Mouse (Mus musculus) kidney, postnatal 0 days (tissue): Measurements from ENCODE around the gene Calm5. TPM values are rescaled to one million over a fixed set of nuclear protein-coding genes. Genes with fewer than 3 reads are reported as not detected.
A peak's percentile ranks its signal among the peaks of the same experiment; 100 is the strongest.
"Not testable (repeated sequence)": the region's sequence is repeated elsewhere in the genome, so short reads cannot be mapped to it uniquely, and the experiment has no call there.

ENCODE experiments used
- ATAC-seq: fragments of 200-750 bp; cut with Nextera tagmentation; replicated peaks from 2 replicates; pipeline ENCODE4 v1.8.0; 2017; ENCODE audit warnings: low read depth, moderate number of reproducible peaks, moderate TSS enrichment, moderate library complexity; ENCODE audit not compliant: low FRiP score
- DNase-seq: peaks from one replicate; pipeline ENCODE4 v3.0.0-alpha.2; 2016; ENCODE audit warnings: low spot score
- H3K27ac ChIP-seq: fragments of 300-500 bp; sonication (generic); 2 replicates; pipeline ENCODE4 v1.5.1; 2014; ENCODE audit warnings: mild to moderate bottlenecking
- H3K27me3 ChIP-seq: fragments of 300-500 bp; sonication (generic); 2 replicates; pipeline ENCODE4 v1.6.1; 2014; ENCODE audit warnings: low read length, mixed read lengths; ENCODE audit not compliant: insufficient read depth
- H3K36me3 ChIP-seq: fragments of 300-500 bp; sonication (generic); 2 replicates; pipeline ENCODE4 v1.6.1; 2014; ENCODE audit warnings: low read length, mixed read lengths; ENCODE audit not compliant: insufficient read depth
- H3K4me1 ChIP-seq: fragments of 300-500 bp; sonication (generic); replicated peaks from 2 replicates; pipeline ENCODE4 v1.6.1; 2014; ENCODE audit warnings: antibody characterized with exemption, low read length, mixed read lengths; ENCODE audit not compliant: insufficient read depth
- H3K4me2 ChIP-seq: fragments of 300-500 bp; sonication (generic); 2 replicates; pipeline ENCODE4 v1.6.1; 2014; ENCODE audit warnings: mild to moderate bottlenecking, low read length, moderate library complexity, mixed read lengths
- H3K4me3 ChIP-seq: fragments of 300-500 bp; sonication (generic); replicated peaks from 2 replicates; pipeline ENCODE4 v1.5.1; 2014; ENCODE audit warnings: low read depth, low read length
- H3K9ac ChIP-seq: fragments of 300-500 bp; sonication (generic); 2 replicates; pipeline ENCODE4 v1.6.1; 2014; ENCODE audit warnings: low read depth, low read length
- H3K9me3 ChIP-seq: fragments of 300-500 bp; sonication (generic); replicated peaks from 2 replicates; pipeline ENCODE4 v1.6.1; 2016; ENCODE audit warnings: low read length, inconsistent platforms, mixed read lengths
- CTCF ChIP-seq: IDR thresholded peaks from 2 replicates; pipeline ENCODE4 v1.5.1; 2016; ENCODE audit warnings: antibody characterized with exemption, low read depth, mild to moderate bottlenecking, moderate library complexity
- WGBS: fragments of 180-500 bp; shearing (Covaris S2); extraction: QIAGEN DNeasy Blood & Tissue Kit; methylation state at CpG from one replicate; pipeline ENCODE4 v1.1.7; 2014; 5-methylcytosine and 5-hydroxymethylcytosine counted together
- polyA plus RNA-seq: library from polyadenylated mRNA; unstranded; fragments of >200 nt; fragmentation: Nextera tagmentation; extraction: Ambion mirVana; gene quantifications from 2 replicates; pipeline ENCODE4 v1.2.1, GENCODE M21; 2015

Calm5 gene
- polyA plus RNA-seq, 1 experiment from 2014 or later = not detected

DNA sequence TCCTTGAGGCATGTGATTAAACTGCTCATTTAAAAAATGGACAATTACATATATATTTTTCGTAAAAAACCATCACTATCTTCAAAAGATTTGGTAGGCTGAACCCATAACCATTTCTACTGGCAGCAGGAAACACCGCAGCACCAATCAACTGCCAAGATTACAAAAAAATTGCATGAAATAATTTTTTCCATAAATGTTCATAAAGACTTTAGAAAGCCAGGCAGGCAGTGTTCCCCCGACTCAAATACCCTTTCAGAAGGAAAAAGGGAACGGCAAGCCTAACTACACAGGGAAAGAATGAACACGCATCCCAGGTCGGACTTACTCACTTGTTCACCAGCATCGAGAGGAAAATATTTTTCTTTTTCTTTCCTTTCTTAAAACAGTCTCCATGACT lies 38.6 kb downstream of the Calm5 start:
- no peak for TF ChIP-seq CTCF
- Histone ChIP-seq H3K9ac (peak overlapping the region; percentile 63; the same call in 1 of the 2 replicates), H3K4me2 (peak overlapping the region; percentile 54), H3K27ac (0 out of 2 replicates have a peak overlapping the region, but pooled peaks have one; percentile 51), H3K27me3 (no peaks in the 10 kb centered on the region), H3K4me1 (no peaks in the 10 kb centered on the region; the same call in 1 of the 2 replicates), H3K4me3 (peak overlapping the region; percentile 44), H3K36me3 (peaks cover 9% of the 10 kb centered on the region), H3K9me3 (no peaks in the 10 kb centered on the region)
- ATAC-seq = no peak
- DNase-seq = peak; percentile 25
- 18% methylated on average over 7 of the region's 7 CpGs for whole genome bisulfite sequencing

DNA sequence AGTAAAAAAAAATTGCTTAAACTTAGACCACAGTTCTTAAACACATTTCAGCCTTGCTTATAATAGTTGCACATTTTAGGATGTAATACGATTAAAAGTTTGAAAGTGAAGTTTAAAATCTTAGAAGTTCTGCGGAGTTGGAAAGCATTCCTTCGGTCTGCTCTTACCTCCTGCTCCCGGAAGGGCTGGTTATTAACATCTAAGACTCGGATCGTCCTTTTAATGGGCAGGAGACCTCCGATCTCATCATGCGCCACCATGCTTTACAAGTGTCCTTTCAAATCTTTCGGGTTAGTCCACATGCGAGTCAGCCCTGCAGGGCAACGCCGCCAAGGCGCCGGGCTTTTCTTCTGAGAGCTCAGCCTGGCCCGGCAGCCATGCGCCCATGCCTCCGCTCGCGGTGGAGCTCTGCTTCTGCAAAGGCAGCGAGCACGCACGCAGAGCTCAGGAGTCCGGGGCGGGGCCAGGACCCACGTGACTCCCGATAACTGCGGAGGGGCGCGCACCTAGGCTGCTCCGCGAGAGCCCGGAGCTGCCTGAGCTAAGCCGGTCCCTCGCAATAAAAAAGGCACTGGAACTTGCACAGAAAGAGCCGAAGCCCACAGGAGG lies 39.3 kb downstream of the Calm5 start:
- ATAC-seq = peak; percentile 97
- peak overlapping the region; percentile 38; the same call in 1 of the 2 replicates for H3K27ac ChIP-seq

DNA sequence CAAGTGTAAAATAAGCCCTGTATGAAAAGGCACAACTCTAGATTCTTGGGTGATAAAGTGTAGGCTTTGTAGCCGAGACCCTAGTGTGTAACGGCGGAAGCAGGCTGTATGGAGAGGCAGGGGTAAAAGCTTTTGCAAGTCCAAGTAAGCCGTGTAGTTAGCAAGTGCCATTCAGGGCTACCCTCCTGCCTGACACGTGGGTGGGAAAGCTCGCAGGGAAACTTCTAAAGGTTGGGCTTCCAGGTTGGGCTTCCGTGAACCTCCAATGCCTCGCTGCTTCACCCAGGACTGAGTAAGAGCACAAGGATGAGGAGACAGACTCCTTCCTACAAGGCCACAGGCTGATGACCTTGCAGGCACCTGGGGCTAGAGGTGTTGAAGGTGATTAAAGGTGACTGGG lies 40.6 kb downstream of the Calm5 start:
- H3K4me3 ChIP-seq = no peak overlapping the region
- no peak overlapping the region for H3K27ac ChIP-seq
- no peak for TF ChIP-seq CTCF
- ATAC-seq = no peak
- no peaks in the 10 kb centered on the region for H3K27me3 ChIP-seq
- no peaks in the 10 kb centered on the region for H3K36me3 ChIP-seq
- no peaks in the 10 kb centered on the region; the same call in 1 of the 2 replicates for H3K4me1 ChIP-seq
- H3K4me2 ChIP-seq = no peak overlapping the region
- WGBS = 70% methylated on average over 8 of the region's 8 CpGs
- H3K9ac ChIP-seq = no peak overlapping the region
- no peaks in the 10 kb centered on the region for H3K9me3 ChIP-seq
- no peak for DNase-seq

More for the DNA sequence above, 39.3 kb downstream of the Calm5 start:
- H3K9ac ChIP-seq = peak overlapping the region; percentile 63
- TF ChIP-seq CTCF = peak; percentile 8; the same call in 1 of the 2 replicates
- H3K4me1 ChIP-seq = no peaks in the 10 kb centered on the region; the same call in 1 of the 2 replicates
- peak; percentile 87 for DNase-seq
- H3K4me2 ChIP-seq = peak overlapping the region; percentile 54
- under 1% methylated on average over 35 of the region's 35 CpGs for WGBS
- H3K4me3 ChIP-seq = peak overlapping the region; percentile 44
- H3K36me3 ChIP-seq = 0 out of 2 replicates have a peak, but pooled peaks cover 4% of the 10 kb centered on the region
- H3K27me3 ChIP-seq = no peaks in the 10 kb centered on the region
- no peaks in the 10 kb centered on the region for H3K9me3 ChIP-seq

DNA sequence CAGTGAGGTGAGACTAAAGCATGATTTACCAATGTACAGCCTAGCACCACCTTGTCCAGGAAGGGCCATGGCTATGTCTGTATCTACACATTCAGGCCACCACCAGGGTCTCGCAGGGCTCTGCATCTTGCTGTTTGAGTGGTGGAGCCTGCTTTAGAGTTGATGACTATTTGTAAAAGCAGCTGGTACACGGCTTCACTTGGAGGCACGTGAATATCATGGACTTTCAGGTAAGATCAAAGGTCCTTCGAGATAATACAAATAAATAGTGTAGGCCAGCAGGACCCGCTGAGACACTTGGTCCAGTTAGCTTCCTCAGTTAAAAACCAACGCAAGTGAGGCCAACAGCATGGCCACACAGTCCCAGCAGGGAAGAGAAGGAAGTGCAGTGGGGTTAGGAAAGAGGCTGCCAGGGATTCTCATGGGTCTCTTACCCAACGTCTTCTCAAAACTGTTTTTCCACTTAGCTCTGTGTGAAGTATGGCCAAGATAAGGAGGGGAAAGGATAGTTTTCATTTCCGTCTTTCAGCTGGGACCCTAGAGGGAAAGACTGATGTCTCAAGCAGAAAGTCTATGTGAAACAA lies 41.5 kb downstream of the Calm5 start:
- Histone ChIP-seq H3K27me3 (no peaks in the 10 kb centered on the region), H3K9me3 (no peaks in the 10 kb centered on the region), H3K27ac (no peak overlapping the region), H3K36me3 (no peaks in the 10 kb centered on the region), H3K9ac (no peak overlapping the region), H3K4me3 (no peak overlapping the region), H3K4me1 (no peaks in the 10 kb centered on the region), H3K4me2 (no peak overlapping the region)
- no peak for DNase-seq
- TF ChIP-seq CTCF = no peak
- ATAC-seq = no peak
- WGBS = 86% methylated on average over 8 of the region's 8 CpGs

- 86% methylated on average over 6 of the region's 6 CpGs for WGBS
- H3K36me3 ChIP-seq = no peaks in the 10 kb centered on the region
- no peaks in the 10 kb centered on the region for H3K27me3 ChIP-seq
- no peak for TF ChIP-seq CTCF
- no peak for DNase-seq
- no peaks in the 10 kb centered on the region for H3K9me3 ChIP-seq
- H3K4me1 ChIP-seq = no peaks in the 10 kb centered on the region
- no peak overlapping the region for H3K4me3 ChIP-seq
- no peak overlapping the region for H3K9ac ChIP-seq
- ATAC-seq = no peak
- H3K27ac ChIP-seq = no peak overlapping the region
- no peak overlapping the region for H3K4me2 ChIP-seq
Observed at GRCm38 (mm10) chr13:3896032-3896431, 42.1 kb downstream of the Calm5 start.

GRCm38 (mm10) chr13:3896913-3897312 lies 42.9 kb downstream of the Calm5 start:
- Histone ChIP-seq H3K4me1 (no peaks in the 10 kb centered on the region), H3K9me3 (no peaks in the 10 kb centered on the region), H3K9ac (no peak overlapping the region), H3K4me3 (no peak overlapping the region), H3K4me2 (no peak overlapping the region), H3K27ac (no peak overlapping the region), H3K36me3 (no peaks in the 10 kb centered on the region), H3K27me3 (no peaks in the 10 kb centered on the region)
- TF ChIP-seq CTCF = peak; percentile 92
- peak; percentile 81 for DNase-seq
- ATAC-seq = no peak
- WGBS = 30% methylated on average over 5 of the region's 5 CpGs

DNA sequence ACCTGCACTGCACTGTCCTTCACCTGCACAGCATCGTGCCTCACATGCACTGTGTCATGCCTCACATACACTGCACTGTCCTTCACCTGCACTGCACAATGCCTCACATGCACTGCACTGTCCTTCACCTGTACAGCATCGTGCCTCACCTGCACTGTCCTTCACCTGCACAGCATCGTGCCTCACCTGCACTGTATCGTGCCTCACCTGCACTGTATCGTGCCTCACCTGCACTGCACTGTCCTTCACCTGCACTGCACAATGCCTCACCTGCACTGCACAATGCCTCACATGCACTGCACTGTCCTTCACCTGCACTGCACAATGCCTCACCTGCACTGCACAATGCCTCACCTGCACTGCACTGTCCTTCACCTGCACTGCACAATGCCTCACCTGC lies 44.2 kb downstream of the Calm5 start:
- H3K4me2 ChIP-seq, H3K27me3 ChIP-seq, ATAC-seq, H3K27ac ChIP-seq, H3K4me1 ChIP-seq, H3K36me3 ChIP-seq, H3K9me3 ChIP-seq, H3K9ac ChIP-seq, DNase-seq, H3K4me3 ChIP-seq: not testable (repeated sequence)
- WGBS = 97% methylated on average over 5 of the region's 5 CpGs
